Mouse (Mus musculus) intestine, embryonic 16.5 days (tissue): ENCODE data around the gene Ppp1r37. TPM values are rescaled to one million over a fixed set of nuclear protein-coding genes. Genes with fewer than 3 reads are reported as not detected.
A peak's percentile ranks its signal among the peaks of the same experiment; 100 is the strongest.
"Not testable (repeated sequence)": the region's sequence is repeated elsewhere in the genome, so short reads cannot be mapped to it uniquely, and the experiment has no call there.

Source experiments
- ATAC-seq: fragments of 200-750 bp; cut with Nextera tagmentation; 2 replicates; pipeline ENCODE4 v1.8.0; 2017; ENCODE audit warnings: moderate TSS enrichment, moderate library complexity
- H3K27ac ChIP-seq: fragments of 300-500 bp; sonication (generic); 2 replicates; pipeline ENCODE4 v1.5.1; 2014; ENCODE audit warnings: mild to moderate bottlenecking, low read length
- H3K27me3 ChIP-seq: fragments of 300-500 bp; sonication (generic); replicated peaks from 2 replicates; pipeline ENCODE4 v1.6.1; 2014; ENCODE audit warnings: low read length, control low read depth, mixed read lengths; ENCODE audit not compliant: control insufficient read depth, insufficient read depth
- H3K36me3 ChIP-seq: fragments of 300-500 bp; sonication (generic); 2 replicates; pipeline ENCODE4 v1.6.1; 2014; ENCODE audit warnings: low read length, control low read depth; ENCODE audit not compliant: control insufficient read depth, insufficient read depth
- H3K4me1 ChIP-seq: fragments of 300-500 bp; sonication (generic); 2 replicates; pipeline ENCODE4 v1.6.1; 2014; ENCODE audit warnings: low read length, control low read depth, mixed read lengths; ENCODE audit not compliant: control insufficient read depth, insufficient read depth
- H3K4me2 ChIP-seq: fragments of 300-500 bp; sonication (generic); 2 replicates; pipeline ENCODE4 v1.6.1; 2014; ENCODE audit warnings: low read depth, low read length, control low read depth
- H3K4me3 ChIP-seq: fragments of 300-500 bp; sonication (generic); 2 replicates; pipeline ENCODE4 v1.5.1; 2014; ENCODE audit warnings: mild to moderate bottlenecking, low read length
- H3K9ac ChIP-seq: fragments of 300-500 bp; sonication (generic); 2 replicates; pipeline ENCODE4 v1.6.1; 2014; ENCODE audit warnings: low read depth, low read length
- H3K9me3 ChIP-seq: fragments of 300-500 bp; sonication (generic); 2 replicates; pipeline ENCODE4 v1.6.1; 2016; ENCODE audit warnings: low read length, control low read depth; ENCODE audit not compliant: control insufficient read depth
- WGBS: fragments of 180-500 bp; shearing (Covaris S2); extraction: QIAGEN DNeasy Blood & Tissue Kit; methylation state at CpG from one replicate; pipeline ENCODE4 v1.1.7; 2014; 5-methylcytosine and 5-hydroxymethylcytosine counted together
- polyA plus RNA-seq: library from polyadenylated mRNA; unstranded; fragments of >200 nt; fragmentation: Nextera tagmentation; extraction: Ambion mirVana; gene quantifications from 2 replicates; pipeline ENCODE4 v1.2.1, GENCODE M21; 2015

Ppp1r37 gene
- 15.5 and 18.6 TPM in 2 replicates for polyA plus RNA-seq

GRCm38 (mm10) chr7:19562643-19563410 lies at the start of gene Ppp1r37:
Ppp1r37 (minus strand) TSS chr7:19563076.
- peak within 1 kb of the TSS; percentile 94 for H3K4me3 ChIP-seq
- H3K9me3 ChIP-seq: no peaks in the 10 kb centered on the region
- H3K4me1 ChIP-seq: peaks cover 33% of the 10 kb centered on the region
- peaks cover 17% of the 10 kb centered on the region for H3K36me3 ChIP-seq
- H3K27me3 ChIP-seq: no peaks in the 10 kb centered on the region
- peak within 1 kb of the TSS; percentile 97 for H3K9ac ChIP-seq
- peak within 1 kb of the TSS; percentile 96 for H3K4me2 ChIP-seq
- peak within 1 kb of the TSS; percentile 90 for H3K27ac ChIP-seq
- ATAC-seq: peak; percentile 19
- 3% methylated on average over 19 of the region's 19 CpGs for WGBS

GRCm38 (mm10) chr7:19610969-19611368 lies 48.1 kb upstream of the Ppp1r37 start:
- Histone ChIP-seq H3K27me3 (no peaks in the 10 kb centered on the region), H3K4me1 (no peaks in the 10 kb centered on the region), H3K4me3 (no peak overlapping the region), H3K9me3 (no peaks in the 10 kb centered on the region), H3K9ac (no peak overlapping the region), H3K27ac (no peak overlapping the region), H3K36me3 (peaks cover 2% of the 10 kb centered on the region; the same call in 1 of the 2 replicates), H3K4me2 (no peak overlapping the region)
- no peak for ATAC-seq
- WGBS: 84% methylated on average over 5 of the region's 5 CpGs

- 85% methylated on average over 12 of the region's 12 CpGs for WGBS
- Histone ChIP-seq H3K27ac (no peak overlapping the region), H3K4me3 (no peak overlapping the region), H3K36me3 (peaks cover 2% of the 10 kb centered on the region; the same call in 1 of the 2 replicates), H3K4me1 (no peaks in the 10 kb centered on the region), H3K27me3 (no peaks in the 10 kb centered on the region), H3K9me3 (no peaks in the 10 kb centered on the region), H3K9ac (no peak overlapping the region), H3K4me2 (no peak overlapping the region)
- peak; percentile 83 for ATAC-seq
Measured at GRCm38 (mm10) chr7:19609641-19610332, 46.9 kb upstream of the Ppp1r37 start.

- no peak overlapping the region for H3K9ac ChIP-seq
- no peak overlapping the region for H3K4me2 ChIP-seq
- no peak overlapping the region for H3K27ac ChIP-seq
- H3K4me1 ChIP-seq: peaks cover 9% of the 10 kb centered on the region
- ATAC-seq: no peak
- WGBS: 79% methylated on average over 5 of the region's 5 CpGs
- no peaks in the 10 kb centered on the region for H3K9me3 ChIP-seq
- no peak overlapping the region for H3K4me3 ChIP-seq
- no peaks in the 10 kb centered on the region for H3K27me3 ChIP-seq
- no peaks in the 10 kb centered on the region for H3K36me3 ChIP-seq
Measured at GRCm38 (mm10) chr7:19607291-19607690, 44.4 kb upstream of the Ppp1r37 start.

DNA sequence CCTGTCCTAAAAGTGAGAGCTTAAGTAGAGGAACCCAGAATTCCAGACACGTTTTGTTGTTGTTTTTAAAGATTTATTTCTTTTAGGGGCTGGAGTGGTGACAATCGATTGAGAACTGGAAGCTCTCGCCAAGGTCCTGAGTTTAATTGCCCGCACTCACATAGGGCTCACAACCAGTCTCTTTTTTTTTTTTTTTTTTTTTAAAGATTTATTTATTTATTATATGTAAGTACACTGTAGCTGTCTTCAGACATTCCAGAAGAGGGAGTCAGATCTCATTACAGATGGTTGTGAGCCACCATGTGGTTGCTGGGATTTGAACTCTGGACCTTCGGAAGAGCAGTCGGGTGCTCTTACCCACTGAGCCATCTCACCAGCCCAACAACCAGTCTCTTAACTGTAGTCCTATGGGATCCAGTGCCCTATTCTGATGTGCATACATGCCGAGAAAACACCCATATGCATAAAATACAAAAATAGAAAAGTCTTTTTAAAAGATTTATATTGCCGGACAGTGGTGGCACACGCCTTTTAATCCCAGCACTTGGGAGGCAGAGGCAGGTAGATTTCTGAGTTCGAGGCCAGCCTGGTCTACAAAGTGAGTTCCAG lies 41.8 kb upstream of the Ppp1r37 start:
- H3K9ac ChIP-seq, H3K36me3 ChIP-seq, H3K9me3 ChIP-seq, H3K27me3 ChIP-seq: not testable (repeated sequence)
- peak; percentile 36; the same call in 1 of the 2 replicates for ATAC-seq
- peak overlapping the region; percentile 30 for H3K4me2 ChIP-seq
- peak overlapping the region; percentile 94 for H3K4me3 ChIP-seq
- H3K4me1 ChIP-seq: peaks cover 19% of the 10 kb centered on the region
- WGBS: 58% methylated on average over 10 of the region's 10 CpGs
- peak overlapping the region; percentile 20; the same call in 1 of the 2 replicates for H3K27ac ChIP-seq

GRCm38 (mm10) chr7:19603849-19604605 lies 41.2 kb upstream of the Ppp1r37 start, which contains the start of gene Clasrp:
Clasrp (minus strand) TSS chr7:19604486.
- no peaks in the 10 kb centered on the region for H3K9me3 ChIP-seq
- H3K9ac ChIP-seq: peak within 1 kb of the TSS; percentile 98
- H3K27me3 ChIP-seq: no peaks in the 10 kb centered on the region
- H3K27ac ChIP-seq: peak within 1 kb of the TSS; percentile 80
- peaks cover 19% of the 10 kb centered on the region for H3K4me1 ChIP-seq
- H3K36me3 ChIP-seq: peaks cover 7% of the 10 kb centered on the region; the same call in 1 of the 2 replicates
- peak within 1 kb of the TSS; percentile 70 for H3K4me2 ChIP-seq
- under 1% methylated on average over 57 of the region's 57 CpGs for WGBS
- peak; percentile 92 for ATAC-seq
- H3K4me3 ChIP-seq: peak within 1 kb of the TSS; percentile 94

- Histone ChIP-seq H3K36me3 (peaks cover 7% of the 10 kb centered on the region; the same call in 1 of the 2 replicates), H3K4me3 (peak overlapping the region; percentile 94), H3K27ac (no peak overlapping the region), H3K4me1 (peaks cover 19% of the 10 kb centered on the region), H3K9me3 (no peaks in the 10 kb centered on the region), H3K9ac (peak overlapping the region; percentile 98), H3K4me2 (peak overlapping the region; percentile 70), H3K27me3 (no peaks in the 10 kb centered on the region)
- no peak for ATAC-seq
- whole genome bisulfite sequencing: 76% methylated on average over 12 of the region's 12 CpGs
Measured at GRCm38 (mm10) chr7:19603055-19603454, 40.2 kb upstream of the Ppp1r37 start.

DNA sequence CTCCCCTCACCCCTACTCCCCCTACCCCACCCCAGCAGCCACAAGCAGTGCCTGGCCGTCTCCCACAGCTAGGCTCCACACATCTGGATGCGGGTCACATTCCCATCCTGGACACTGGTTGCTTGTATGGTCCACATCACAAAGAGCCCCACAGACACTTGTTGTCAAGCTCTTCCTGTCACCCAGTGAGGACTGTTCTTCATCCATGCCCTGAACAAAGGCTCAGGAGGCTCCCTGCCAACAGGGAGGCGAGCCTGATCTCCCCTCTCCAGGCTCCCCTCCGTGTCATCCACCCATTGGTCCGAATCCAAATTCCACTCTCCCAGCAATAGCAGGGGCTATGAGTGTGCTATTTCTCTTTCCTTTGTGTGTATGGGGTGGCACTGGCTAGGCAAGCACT lies 37.7 kb upstream of the Ppp1r37 start:
- Histone ChIP-seq H3K4me1 (peaks cover 19% of the 10 kb centered on the region), H3K9me3 (no peaks in the 10 kb centered on the region), H3K9ac (0 out of 2 replicates have a peak overlapping the region, but pooled peaks have one; percentile 5), H3K27me3 (no peaks in the 10 kb centered on the region), H3K4me3 (no peak overlapping the region), H3K27ac (no peak overlapping the region), H3K36me3 (peaks cover 10% of the 10 kb centered on the region), H3K4me2 (no peak overlapping the region; the same call in 1 of the 2 replicates)
- 63% methylated on average over 5 of the region's 5 CpGs for WGBS
- no peak for ATAC-seq
